Mouse (Mus musculus): ENCODE measurements around the gene Syce1.

The Syce1 gene

DNA sequence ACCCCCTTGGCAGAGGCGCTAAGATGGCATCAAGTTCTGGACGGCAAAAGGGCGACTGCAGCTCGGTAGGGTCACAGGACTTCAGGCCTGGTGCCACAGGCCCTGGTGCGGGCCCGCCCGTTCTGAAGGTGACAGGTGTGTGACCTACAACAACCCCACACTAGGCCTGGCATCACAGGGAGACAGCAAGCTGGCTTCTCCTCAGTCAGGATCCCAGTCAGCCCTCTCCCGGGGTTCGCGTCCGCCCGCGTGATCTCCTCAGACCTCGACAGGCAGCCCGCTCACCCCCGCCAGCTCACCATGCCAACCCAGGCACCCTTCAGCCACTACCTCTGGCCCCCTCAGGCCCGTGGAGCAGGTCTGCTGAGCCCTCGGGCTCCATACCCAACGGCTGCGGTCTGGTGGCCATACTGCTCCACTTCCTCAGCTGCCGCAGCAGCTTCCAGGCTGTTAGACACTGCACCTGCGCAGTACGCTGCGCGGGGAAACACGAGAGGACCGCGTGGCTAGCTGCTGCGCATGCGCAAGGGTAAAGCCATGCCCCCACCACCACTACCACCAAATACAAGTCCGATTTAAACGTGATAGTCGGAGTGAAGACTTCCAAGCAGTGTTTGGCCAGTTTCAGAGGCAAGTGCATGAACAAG lies at the start of gene Syce1:
Syce1 (minus strand) TSS at position 447 of the 647 bp plus-strand sequence.
- DNase-seq = no peak

DNA sequence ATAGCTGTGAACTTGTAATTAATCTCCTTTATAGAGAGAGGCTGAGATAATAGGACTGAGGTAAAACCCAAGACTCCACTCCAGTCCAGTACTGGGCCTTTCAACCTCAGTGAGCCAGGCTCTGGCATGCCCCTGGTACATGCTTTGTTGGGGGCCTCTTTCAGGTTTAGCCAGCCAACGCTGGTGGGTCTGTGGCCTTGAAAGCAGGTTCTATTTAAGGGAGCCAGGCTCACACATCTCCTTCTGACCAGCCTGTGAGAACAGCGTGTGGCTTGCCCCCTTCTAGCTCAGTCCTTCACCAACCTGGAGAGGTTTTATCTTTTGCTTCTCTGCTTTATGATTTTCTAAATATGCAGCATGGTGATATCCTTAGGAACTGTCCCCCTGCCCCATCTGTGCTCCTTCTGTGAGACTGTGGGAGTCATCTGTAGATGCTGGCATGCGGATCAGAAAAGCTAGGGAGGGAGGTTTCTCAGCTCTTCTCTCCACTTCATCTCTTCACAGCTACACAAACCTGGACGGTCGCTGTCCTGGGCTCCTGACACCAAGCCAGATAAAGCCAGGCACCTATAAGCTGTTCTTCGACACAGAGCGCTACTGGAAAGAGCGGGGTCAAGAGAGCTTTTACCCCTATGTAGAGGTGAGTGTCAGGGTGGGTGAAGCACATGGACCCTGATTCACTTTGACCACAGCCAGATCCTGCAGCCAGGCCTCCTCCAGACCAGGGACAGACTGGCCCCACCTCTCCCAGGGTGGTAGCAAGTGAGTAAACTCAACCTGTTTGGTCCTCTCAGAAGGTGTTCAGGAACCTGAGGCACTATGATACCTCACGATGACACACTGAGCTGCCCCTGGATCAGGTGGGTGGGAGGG lies 48.8 kb upstream of the Syce1 start:
- peak in 1 of 2 experiments; percentile 2 for DNase-seq

DNA sequence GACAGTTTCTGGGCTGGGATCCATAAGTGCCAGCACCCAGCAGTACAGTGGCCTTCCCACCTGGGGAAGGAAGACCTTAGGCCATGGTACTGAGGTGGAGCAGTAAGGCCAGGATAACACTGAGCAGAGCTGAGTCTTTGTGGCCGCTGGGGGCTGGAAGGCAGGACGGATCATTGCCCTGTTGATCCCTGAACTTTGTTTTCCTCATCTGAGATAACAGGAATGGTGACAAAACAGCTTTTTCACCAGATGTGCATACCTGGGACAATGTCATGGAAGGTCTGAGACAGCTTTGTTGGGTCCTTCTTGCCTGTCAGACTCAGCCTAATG lies 48.1 kb upstream of the Syce1 start:
- DNase-seq = no peak

DNA sequence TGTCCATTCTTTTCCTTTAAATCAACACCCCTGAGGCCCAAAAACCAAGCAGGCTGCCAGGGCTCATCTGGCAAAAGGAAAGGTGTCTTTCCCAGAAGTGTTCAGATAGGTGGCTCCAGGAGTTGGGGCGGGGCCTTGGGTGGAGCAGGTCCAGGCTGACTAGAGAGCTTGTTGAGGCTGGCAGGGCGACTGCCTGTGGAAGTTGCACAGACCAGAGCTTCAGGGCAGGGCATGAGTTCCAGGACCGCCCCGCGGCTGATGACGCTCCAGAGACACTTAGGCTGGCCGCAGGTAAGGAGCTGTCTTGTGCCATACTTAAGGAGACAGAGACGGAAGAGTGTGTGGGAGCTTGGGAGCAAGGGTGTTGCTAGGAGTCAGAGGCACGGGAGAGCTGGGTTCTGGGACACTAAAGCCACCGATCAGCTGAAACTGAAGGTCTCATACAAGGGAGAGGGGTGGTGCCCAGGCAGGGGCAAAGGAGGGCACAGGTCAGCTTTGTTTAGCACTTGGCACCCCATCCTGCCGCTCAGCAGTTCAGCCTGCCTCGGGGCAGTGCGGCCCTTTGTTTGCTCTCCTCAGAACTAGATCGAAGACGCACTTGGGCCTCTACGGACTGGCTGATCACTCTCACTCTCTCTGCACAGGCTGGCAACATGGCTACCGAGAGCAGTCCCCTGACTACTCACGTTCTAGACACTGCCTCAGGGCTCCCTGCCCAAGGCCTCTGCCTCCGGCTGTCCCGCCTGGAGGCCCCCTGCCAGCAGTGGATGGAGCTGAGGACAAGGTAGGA lies 47.5 kb upstream of the Syce1 start, which contains the start of gene Urah:
Urah (plus strand) TSS at position 51 of the 790 bp plus-strand sequence.
- DNase-seq = peak; percentile 36 to 68

DNA sequence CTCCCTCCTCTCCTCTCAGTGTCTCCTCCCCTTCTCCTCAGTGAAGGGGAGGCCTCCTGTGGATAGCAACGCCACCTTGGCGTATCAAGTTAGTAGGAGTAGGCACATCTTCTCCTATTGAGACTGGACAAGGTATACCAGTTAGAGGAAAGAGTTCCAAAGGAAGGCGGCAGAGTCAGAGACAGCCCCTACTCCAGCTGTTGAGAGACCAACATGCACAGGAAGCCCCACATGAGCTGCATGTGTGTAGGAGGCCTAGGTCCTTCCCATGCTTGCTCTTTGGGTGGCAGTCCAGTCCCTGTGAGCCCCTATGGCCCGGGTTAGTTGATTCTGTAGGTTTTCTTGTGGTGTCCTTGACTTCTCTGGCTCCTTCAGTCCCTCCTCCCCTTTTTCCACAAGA lies 45.7 kb upstream of the Syce1 start:
- peak in 1 of 2 experiments; percentile 2 for DNase-seq

DNA sequence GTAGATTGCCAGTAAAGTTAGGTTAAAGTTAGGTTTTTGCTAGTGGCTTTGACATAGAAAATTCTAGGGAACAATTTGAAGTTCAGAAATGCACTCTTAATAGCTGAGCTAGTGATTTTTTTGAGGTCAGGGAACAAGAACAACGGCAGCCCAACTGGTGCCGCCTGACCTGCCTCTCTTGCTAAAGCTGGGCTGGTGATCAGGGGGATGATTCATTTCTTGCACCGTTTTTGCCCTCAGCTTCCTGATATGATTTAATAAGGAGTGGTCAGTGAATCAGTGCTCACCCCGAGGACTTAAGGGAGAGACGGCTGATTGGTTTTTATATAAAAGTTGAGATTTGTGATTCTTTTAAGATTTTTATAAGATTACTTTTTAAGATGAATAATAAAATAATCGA lies 43.8 kb upstream of the Syce1 start:
- DNase-seq = peak in 1 of 2 experiments; percentile 2

DNA sequence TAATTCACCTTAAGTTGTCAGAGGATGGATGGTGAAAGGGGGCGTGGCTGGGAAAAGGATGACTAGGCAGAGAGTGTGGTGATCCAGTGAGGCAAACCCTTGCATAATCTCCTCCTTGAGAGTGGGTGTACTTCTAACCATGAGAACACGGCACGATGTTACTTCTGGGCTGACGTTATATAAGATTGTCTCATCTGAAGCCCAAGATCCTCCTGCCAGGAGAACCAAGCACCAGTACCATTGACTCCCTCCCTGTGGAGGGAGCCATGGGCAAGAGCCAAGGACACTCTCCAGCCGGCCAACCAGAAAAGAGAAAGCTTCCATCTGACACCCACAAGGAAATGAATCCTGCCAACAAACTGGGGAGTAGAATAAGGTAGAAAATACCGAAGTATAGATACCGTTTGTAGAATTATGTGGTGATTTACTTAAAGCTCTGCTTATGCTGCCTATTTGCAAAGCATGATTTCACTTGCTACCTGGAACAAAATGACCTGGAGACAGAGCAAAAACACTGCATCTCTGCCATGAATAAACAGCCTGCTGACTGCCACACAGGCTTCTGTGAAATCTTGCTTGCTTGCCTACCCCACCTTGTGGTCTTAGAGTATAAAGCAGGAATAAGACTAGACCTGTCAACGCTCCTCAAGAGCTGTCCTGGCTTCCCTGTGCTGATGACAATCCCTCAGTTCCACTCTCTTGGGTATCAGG lies 40.7 kb upstream of the Syce1 start:
- DNase-seq = peak in 1 of 2 experiments; percentile 13

DNA sequence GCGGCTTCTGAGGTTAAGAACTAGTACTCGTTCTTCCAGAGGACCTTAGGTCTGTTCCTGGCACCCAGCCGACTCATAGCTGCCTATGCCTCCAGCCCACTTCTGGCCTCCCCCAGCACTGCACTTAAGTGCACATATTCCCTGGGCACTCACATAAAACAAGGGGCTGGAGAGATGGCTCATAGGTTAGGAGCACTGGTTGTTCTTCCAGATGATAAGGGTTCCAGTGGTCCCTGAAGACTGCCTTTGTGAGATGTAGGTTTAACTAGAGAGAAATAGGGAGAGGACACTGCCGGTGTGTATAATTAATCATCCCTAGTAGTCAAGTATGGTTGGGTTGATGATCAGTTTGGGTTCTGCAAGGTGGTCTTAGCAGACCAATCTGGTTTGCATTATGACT lies 35.1 kb upstream of the Syce1 start:
- no peak for DNase-seq

DNA sequence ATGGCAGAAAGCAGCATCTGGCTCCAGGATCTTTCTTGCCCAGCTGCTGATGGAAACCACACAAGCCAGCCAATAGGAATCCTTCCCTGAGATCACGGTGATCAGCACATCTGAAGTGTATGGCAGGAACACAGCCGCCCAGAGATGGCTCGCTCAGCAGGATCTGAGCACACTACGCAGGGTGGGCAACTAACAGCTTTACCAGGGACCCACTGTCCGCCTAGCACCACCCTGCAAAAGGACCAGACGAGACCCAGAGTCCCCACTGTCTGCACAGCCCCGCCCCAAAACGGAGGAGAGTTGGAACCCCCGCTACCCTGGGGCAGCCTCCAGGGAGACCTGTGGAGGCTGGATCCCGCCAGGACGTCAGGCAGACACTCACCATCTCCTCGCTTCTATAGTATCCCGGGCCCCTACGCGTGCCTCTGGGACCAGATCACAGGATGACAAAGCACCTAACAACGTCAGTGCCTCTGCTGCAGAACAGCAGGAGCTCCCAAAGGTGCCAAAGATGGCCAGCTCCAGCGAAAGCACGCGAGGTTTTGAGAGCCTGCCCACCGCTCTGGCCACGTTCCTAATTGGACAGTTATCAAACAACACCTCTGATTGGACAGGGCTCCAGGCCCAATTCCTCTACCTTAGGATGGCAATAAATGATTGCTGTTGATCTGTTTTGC lies 34.1 kb upstream of the Syce1 start, which contains the start of gene Zfp941:
Zfp941 (minus strand) TSS at position 526 of the 677 bp plus-strand sequence.
- DNase-seq = peak in 1 of 2 experiments; percentile 21

DNA sequence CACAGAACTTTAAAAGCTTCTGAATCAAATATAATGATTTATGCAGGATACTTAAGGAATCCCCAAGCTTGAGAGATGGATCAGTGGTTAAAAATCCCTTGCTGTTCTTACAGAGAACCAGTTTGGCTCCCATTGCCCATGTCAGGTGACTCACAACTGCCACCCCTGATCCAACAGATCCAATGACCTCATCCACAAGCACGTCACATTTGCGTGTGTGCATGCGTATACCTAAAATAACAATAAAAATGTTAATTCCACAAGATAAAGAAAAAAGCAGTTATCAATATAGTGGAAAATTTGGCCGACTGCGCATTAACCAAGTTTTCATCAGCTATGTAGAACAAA lies 33.6 kb upstream of the Syce1 start:
- DNase-seq = no peak

DNA sequence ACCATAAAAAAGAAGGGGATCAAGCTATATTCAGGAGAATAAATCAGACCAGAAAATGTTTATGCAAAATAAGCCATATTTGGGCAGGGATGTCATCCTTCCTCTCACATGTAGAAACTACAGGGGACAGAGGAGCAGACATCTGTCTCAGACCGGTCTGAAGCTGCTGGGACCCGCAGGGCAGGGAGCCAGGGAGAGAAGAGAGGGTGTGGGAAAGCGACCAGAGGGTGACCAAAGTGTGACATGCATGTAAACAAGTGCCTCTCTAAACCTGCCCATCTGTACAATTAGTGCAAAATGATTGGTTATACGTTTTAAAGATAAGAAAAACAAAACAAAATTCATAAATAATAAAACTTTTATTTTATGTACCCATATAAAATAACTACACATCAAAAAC lies 32.5 kb upstream of the Syce1 start:
- no peak for DNase-seq

DNA sequence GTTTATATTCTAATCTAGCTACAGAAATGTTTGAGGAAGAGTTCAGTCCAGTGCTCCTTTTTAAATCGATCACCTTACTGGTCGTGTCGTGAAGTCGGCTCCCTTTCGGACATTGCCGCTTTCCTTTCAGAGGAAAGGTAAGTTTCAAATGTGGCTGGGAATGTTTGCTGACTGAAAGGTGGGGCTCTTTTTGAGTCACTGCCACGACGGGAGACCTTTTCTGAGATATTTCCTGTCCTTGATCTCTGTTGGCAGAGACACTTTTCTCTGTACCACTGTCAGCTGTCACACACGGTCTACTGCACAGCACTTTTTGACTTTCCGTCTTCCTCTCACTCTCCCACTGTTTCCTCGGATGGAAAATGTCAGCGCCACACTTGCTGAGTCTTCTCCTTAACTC lies 25.2 kb upstream of the Syce1 start:
- no peak for DNase-seq

DNA sequence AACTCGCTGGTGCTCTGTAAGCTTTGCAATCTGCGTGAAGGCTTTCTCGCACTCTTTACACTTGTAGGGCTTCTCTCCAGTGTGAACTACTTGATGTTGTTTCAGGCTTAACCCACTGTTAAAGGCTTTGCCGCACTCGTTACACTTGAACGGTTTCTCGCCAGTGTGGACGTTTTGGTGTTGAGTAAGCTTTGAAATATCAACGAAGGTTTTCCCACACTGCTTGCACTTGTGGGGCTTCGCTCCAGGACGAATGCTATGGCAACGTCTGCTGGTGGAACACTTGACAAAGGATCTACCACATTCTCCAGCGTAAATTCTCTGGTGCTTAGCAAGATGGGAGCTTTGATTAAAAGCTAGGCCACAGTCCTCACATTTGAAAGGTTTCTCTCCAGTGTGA lies 24.1 kb upstream of the Syce1 start:
- no peak for DNase-seq

DNA sequence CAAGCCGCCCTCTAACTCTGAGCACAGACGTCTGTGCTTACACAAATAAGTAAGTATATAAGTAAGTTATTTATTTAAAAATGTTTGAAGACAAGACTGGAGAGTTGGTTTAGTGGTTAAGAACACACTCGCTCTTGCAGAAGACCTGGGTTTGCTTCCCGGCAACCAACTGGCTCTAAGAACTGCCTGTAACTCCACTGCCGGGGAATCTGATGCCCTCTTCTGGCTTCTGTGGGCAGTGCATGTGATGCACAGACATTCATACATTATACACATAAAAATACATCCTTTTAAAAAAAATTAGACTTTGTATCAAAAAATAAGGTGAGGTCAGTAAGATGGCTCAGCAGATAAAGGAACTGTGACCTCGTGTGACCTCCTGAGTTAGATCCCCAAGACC lies 22.8 kb upstream of the Syce1 start:
- no peak for DNase-seq

DNA sequence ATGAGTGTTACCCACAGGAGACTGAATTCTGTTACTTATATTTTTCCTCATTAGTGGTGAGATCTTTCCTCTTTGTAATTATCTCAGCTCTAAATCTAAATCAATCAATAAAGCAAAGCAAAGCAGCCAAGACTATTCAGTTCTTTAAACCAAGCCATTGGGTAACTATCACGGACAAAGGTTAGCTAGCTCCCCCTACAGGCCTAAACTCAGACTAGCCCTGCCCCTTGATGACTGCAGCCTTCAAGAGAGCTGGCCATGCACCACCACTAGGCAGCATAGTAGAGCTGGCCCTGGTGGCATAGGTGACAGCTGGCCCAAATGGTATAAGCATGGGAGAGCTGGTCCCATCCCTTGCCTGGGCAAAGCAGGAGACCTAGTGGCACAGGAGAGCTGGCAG lies 18.1 kb upstream of the Syce1 start:
- peak; percentile 32 to 45 for DNase-seq

DNA sequence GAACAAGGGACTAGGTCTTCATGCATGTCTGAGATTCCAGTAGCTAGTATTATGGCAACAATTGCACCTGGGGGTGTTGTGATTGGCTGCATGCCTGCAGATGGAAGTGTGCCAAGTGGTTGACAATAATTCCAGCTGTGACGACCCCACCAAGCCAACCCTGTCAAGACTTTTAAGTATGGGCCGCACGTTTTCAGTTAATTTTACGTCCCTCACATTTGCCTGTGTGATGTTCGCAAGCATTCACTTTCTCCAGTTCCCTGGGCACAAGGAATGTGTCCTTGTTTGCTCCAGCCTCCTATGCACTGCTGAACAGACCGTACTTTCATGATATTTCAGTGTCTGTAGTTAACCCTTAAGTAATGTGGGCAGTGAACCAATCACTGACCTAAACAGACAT lies 15.0 kb upstream of the Syce1 start:
- no peak for DNase-seq

DNA sequence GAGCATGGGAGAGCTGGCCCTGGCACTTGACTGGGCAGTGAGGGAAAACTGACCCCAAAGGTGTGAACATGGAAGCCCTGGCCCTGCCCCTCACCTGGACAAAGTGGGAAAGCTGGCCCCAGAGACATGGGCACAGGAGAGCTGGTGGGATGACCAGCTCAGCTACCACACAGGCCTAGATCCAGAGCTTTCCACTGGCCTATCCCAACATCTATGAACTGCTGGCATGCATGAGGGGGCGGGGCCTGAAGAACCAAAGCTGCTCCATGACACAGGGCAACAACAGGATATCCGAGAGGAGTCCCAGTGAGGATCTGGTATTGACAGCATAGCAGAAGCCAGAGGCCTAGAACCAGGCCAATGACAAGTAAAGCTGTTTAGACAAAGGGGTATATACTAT lies 10.6 kb upstream of the Syce1 start:
- DNase-seq = no peak

DNA sequence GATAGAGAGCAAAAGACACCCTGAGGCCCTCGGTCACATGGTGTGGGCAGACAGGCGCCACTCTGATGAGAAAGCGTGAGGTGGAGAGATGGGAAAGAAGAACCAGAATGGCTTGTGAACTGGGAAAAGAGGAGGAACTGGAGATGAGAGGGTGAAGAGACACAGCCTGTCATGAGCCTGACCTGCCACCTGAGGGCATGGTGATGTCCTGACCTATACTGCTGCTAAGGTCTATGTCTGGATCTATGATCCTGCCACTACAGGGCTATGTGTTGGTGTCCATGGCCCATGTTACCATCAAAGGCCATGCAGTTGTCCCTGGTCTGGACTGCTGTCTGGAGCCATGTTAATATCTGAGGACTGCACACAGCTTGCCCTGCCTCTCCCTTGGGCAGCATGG lies 10.0 kb upstream of the Syce1 start:
- DNase-seq = no peak

DNA sequence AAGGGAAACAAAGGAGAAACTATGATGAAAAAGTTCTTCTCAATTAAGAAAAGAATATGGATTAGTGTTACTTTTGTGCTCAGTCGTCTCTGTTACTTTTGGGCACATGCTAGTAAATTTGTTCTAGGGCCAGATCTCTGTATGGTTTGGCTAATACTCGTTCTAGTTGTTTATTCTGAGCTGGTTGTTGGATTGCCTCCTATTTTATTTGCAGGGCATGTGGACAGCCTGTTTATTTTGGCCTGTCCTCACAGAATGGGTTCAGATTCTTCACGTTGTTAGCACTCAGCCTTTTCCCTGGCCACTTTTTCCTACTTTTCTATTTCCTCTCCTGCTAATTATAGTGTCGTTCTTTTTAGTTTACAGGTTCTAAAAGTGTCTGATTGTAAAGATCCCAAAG lies 5.9 kb upstream of the Syce1 start:
- no peak for DNase-seq

DNA sequence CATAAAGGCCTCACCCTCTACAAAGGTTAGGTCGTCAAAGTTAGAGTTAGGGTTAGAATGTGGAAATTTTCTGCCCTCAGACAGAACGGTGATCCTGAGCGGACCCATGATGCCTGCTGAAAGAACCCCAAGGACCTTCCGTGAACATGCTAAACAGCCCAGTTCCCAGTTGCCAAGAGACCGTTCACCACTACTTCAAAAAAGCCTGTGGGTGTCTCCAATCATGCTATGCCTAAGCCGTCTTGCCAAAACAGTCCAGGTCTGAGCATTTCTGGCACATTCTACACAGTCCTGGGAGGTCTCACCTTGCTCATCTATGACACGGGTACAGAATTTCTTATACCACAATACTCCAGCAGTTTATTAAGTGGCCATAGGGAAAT lies 392 bp upstream of the Syce1 start:
- DNase-seq = no peak

DNA sequence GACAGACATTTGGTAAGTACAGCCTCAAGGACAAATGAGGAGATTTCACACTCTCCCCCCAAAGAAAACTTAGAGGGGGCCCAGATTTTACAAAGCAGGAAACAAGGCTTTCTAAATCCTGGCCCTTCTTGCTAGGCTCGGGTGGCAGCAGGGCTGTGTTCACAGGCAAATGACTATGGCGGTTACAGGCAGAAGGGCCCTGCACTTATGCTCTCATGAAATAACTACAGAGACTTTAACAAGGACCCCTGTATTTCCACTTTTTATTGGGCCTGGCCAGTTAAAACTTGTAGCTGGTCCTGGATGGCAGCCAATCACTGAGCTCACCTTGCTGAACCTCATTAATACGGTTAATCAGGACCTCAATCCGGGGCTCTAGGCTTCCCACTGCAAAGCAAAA lies 7.1 kb downstream of the Syce1 start:
- DNase-seq = no peak
